8 mouse cellular contexts compared by ENCODE assay signal in the genomic region with DNA sequence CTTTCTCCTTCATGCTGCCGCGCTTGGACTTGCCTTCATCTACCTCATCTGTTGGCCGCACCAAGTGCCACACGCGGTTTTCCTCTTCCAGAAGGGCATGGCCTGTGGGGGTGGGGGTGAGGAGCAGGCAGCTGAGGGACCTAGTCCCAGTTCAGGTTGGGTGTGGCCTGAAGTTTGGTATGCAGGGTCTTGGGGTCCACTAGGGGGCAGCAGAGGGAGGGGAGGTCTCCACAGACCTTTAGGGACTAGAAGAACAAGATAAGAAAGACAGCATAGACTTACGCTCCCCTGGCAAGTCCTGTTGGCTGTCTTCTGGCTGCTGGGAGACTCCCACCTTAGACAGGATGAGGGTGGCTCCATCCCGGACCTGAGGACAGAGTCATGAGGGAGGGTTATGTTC. TPM values are rescaled to one million over a fixed set of nuclear protein-coding genes. Genes with fewer than 3 reads are reported as not detected.
DNase-seq lines count a peak whose midpoint lies in the region; ATAC-seq and TF ChIP-seq lines count a peak whose summit lies in the region.

No protein-coding gene starts in this region.

- peak; percentile 31; the same call in 1 of the 2 replicates for TF ChIP-seq CTCF in embryonic fibroblast, embryonic 13.5 days (IDR thresholded peaks at IDR 0.05; ENCODE audit: borderline replicate concordance, insufficient read depth, low read length)

- H3K4me1 ChIP-seq in embryonic fibroblast, embryonic 13.5 days (ENCODE audit: control insufficient read depth, insufficient read depth, low read length), result no peaks in the 10 kb centered on the region
- H3K4me1 ChIP-seq in liver, embryonic 13.5 days (replicated peaks), result no peaks in the 10 kb centered on the region

- H3K27ac ChIP-seq in embryonic fibroblast, embryonic 13.5 days (ENCODE audit: insufficient read depth, low read length), result no peak overlapping the region
- H3K27ac ChIP-seq in liver, embryonic 13.5 days, result no peak overlapping the region

- H3K9me3 ChIP-seq in liver, embryonic 13.5 days (replicated peaks), result no peaks in the 10 kb centered on the region

- H3K4me2 ChIP-seq in liver, embryonic 13.5 days, result no peak overlapping the region

- H3K9ac ChIP-seq in liver, embryonic 13.5 days, result no peak overlapping the region

- H3K27me3 ChIP-seq in liver, embryonic 13.5 days, result no peaks in the 10 kb centered on the region

- peaks cover 74% of the 10 kb centered on the region for H3K36me3 ChIP-seq in liver, embryonic 13.5 days

- 49% methylated on average over 7 of the region's 7 CpGs for WGBS in liver, embryonic 13.5 days (ENCODE audit: insufficient replicate concordance)

- peak; percentile 22; the same call in 1 of the 2 replicates for ATAC-seq in liver, embryonic 13.5 days (ENCODE audit: low read depth)

- no peak overlapping the region for H3K4me3 ChIP-seq in embryonic fibroblast, embryonic 13.5 days (ENCODE audit: insufficient read depth, low read length)
- no peak overlapping the region for H3K4me3 ChIP-seq in liver, embryonic 13.5 days (replicated peaks)

- TF ChIP-seq POLR2A in embryonic fibroblast, embryonic 13.5 days (IDR thresholded peaks at IDR 0.05; ENCODE audit: low read depth, low read length), result no peak

- peak; percentile 73 for DNase-seq in right cerebral cortex, postnatal 4 days
- no peak for DNase-seq in right cerebral cortex, postnatal 36 days (ENCODE audit: low spot score in 2 of 2)
- DNase-seq in adrenal gland, postnatal 36 days, result peak; percentile 67 to 84
- DNase-seq in heart, postnatal 4 days, result peak; percentile 77
- peak; percentile 40 for DNase-seq in liver, embryonic 13.5 days
- DNase-seq in retina, embryonic 14.5 days (ENCODE audit: low spot score), result peak; percentile 87
- DNase-seq in frontal cortex, postnatal 25 days (ENCODE audit: low spot score in 2 of 2), result no peak

RNA-seq across cellular contexts. Expression of gene Mapk11, which starts 8.5 kb away (rescaled TPM):
- total RNA-seq in adrenal gland, postnatal 36 days (2021), result 1 to 10 TPM; 2.5 to 3.7 TPM
- 7.3 and 10.8 TPM in 2 replicates for polyA plus RNA-seq in embryonic fibroblast, embryonic 13.5 days (2011; ENCODE audit: insufficient read length, low read depth, missing spikeins)
- total RNA-seq in heart, postnatal 4 days (2021), result 1 to 10 TPM; 4.1 to 5.4 TPM
- 0.76 and 0.78 TPM in 2 replicates for polyA plus RNA-seq in liver, embryonic 13.5 days (2015; fragmentation: Nextera tagmentation; extraction: Ambion mirVana)

RNA-seq across cellular contexts. Expression of gene Mapk12, which starts 17.5 kb away (rescaled TPM):
- 10 to 100 TPM in 1 of 2 experiments, 1 to 10 TPM in 1; 8.8 to 10.6 TPM for total RNA-seq in adrenal gland, postnatal 36 days (2021)
- polyA plus RNA-seq in embryonic fibroblast, embryonic 13.5 days (2011; ENCODE audit: insufficient read length, low read depth, missing spikeins), result 10.1 and 16.4 TPM in 2 replicates
- 10 to 100 TPM; 28.8 to 28.9 TPM for total RNA-seq in heart, postnatal 4 days (2021)
- polyA plus RNA-seq in liver, embryonic 13.5 days (2015; fragmentation: Nextera tagmentation; extraction: Ambion mirVana), result 1.5 and 1.7 TPM in 2 replicates

RNA-seq across cellular contexts. Expression of gene Plxnb2, which starts 22.6 kb away (rescaled TPM):
- 100 to 1,000 TPM; 110 to 130 TPM for total RNA-seq in adrenal gland, postnatal 36 days (2021)
- polyA plus RNA-seq in embryonic fibroblast, embryonic 13.5 days (2011; ENCODE audit: insufficient read length, low read depth, missing spikeins), result 194 and 237 TPM in 2 replicates
- 100 to 1,000 TPM; 132 to 137 TPM for total RNA-seq in heart, postnatal 4 days (2021)
- 20.2 and 21.2 TPM in 2 replicates for polyA plus RNA-seq in liver, embryonic 13.5 days (2015; fragmentation: Nextera tagmentation; extraction: Ambion mirVana)

RNA-seq across cellular contexts. Expression of gene Hdac10, which starts 29.5 kb away (rescaled TPM):
- 10 to 100 TPM in 1 of 2 experiments, 1 to 10 TPM in 1; 9.9 to 14.3 TPM for total RNA-seq in adrenal gland, postnatal 36 days (2021)
- polyA plus RNA-seq in embryonic fibroblast, embryonic 13.5 days (2011; ENCODE audit: insufficient read length, low read depth, missing spikeins), result 6.4 and 7.2 TPM in 2 replicates
- total RNA-seq in heart, postnatal 4 days (2021), result 1 to 10 TPM; 9.0 to 9.5 TPM
- polyA plus RNA-seq in liver, embryonic 13.5 days (2015; fragmentation: Nextera tagmentation; extraction: Ambion mirVana), result 10.2 TPM in 2 replicates

RNA-seq across cellular contexts. Expression of gene Tubgcp6, which starts 35.0 kb away (rescaled TPM):
- 10 to 100 TPM; 13.4 to 16.4 TPM for total RNA-seq in adrenal gland, postnatal 36 days (2021)
- 13.5 and 14.2 TPM in 2 replicates for polyA plus RNA-seq in embryonic fibroblast, embryonic 13.5 days (2011; ENCODE audit: insufficient read length, low read depth, missing spikeins)
- 10 to 100 TPM; 15.9 to 16.1 TPM for total RNA-seq in heart, postnatal 4 days (2021)
- 6.5 and 6.7 TPM in 2 replicates for polyA plus RNA-seq in liver, embryonic 13.5 days (2015; fragmentation: Nextera tagmentation; extraction: Ambion mirVana)

Comparison
In these comparisons a context has a peak if more than half of its experiments do, and no peak if none do; other contexts are left out.
1. DNase-seq: peak in right cerebral cortex, postnatal 4 days (single experiment), adrenal gland, postnatal 36 days (2 of 2), heart, postnatal 4 days (single experiment), liver, embryonic 13.5 days (single experiment) and retina, embryonic 14.5 days (single experiment); none in right cerebral cortex, postnatal 36 days (0 of 2) and frontal cortex, postnatal 25 days (0 of 2).